Mouse (Mus musculus): ENCODE measurements around the gene Tubgcp3. TPM values are rescaled to one million over a fixed set of nuclear protein-coding genes. Genes with fewer than 3 reads are reported as not detected.
"Not testable (repeated sequence)": the region's sequence is repeated elsewhere in the genome, so short reads cannot be mapped to it uniquely, and the experiment has no call there.

Gene Tubgcp3
- polyA plus RNA-seq, 1 experiment from 2014 or later = 52.7 TPM

DNA sequence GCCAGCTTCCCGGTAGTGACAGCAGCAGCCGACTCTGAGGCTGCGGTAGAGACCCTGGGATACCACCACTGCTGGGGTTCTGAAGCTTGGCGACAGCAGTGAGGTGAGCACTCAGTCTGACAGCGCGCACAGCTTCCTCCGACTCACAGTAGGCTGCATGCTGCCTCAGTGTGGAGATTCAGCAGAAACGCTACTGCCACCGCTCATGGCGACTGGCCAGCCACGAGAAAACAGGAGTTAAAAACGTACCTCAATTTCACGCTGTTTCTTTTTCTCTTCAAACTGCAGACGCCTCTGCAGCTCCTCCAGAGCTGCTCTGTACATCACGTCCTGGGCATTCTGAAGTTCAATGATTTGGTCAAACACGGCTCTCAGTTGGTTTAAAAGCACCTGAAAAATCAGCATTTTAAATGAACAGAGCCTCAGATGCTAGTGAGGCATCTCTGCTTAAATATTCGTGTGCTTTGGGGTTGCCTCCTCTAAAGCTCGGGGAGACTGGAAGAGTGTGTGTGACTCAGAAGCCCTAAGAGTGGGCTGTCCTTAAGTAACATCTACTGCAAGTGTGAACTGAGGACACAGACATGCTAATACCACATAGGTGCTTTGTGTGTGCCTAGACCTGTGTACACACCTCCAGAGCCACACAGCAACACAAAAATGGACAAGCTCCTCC, 50.4 kb downstream of the Tubgcp3 start:
- no peaks in the 10 kb centered on the region for H3K27me3 ChIP-seq (ENCODE audit: control insufficient read depth, insufficient read depth, low read length)
- H3K4me2 ChIP-seq (replicated peaks; ENCODE audit: low read depth, low read length) = no peak overlapping the region
- no peak for ATAC-seq (ENCODE audit: low FRiP score, low TSS enrichment)
- H3K9ac ChIP-seq (ENCODE audit: low read depth, low read length) = no peak overlapping the region
- H3K4me1 ChIP-seq (ENCODE audit: control insufficient read depth, insufficient read depth, low read length) = no peaks in the 10 kb centered on the region
- no peak overlapping the region for H3K27ac ChIP-seq (ENCODE audit: low read depth, low read length)
- WGBS = 95% methylated on average over 18 of the region's 18 CpGs
- H3K9me3 ChIP-seq (ENCODE audit: control insufficient read depth, low read length) = no peaks in the 10 kb centered on the region
- H3K4me3 ChIP-seq (ENCODE audit: low read length) = no peak overlapping the region
- peaks cover 59% of the 10 kb centered on the region for H3K36me3 ChIP-seq (ENCODE audit: control insufficient read depth, insufficient read depth, low read length)

DNA sequence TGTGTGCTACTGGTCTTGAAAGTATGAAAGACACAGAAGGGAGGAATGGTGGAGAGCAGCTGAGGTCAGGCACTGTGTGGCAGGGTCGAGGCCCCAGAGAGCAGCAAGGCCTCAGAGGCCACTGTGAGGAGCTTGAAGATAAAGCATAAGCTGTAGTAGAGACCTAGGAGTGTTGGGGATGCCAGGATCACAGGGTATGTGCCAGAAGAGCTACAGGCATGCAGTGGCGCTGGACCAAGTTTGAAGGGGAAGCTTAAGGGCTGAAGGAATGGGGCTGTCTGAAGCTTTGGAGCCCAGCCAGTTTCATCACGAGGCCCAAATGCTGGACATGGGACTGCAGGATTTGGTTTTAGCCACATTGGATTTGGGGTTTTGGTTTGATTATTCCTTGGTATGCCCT, 54.7 kb downstream of the Tubgcp3 start:
- ATAC-seq (ENCODE audit: low FRiP score, low TSS enrichment); H3K9me3 ChIP-seq (ENCODE audit: control insufficient read depth, low read length); H3K4me3 ChIP-seq (ENCODE audit: low read length); H3K27me3 ChIP-seq (ENCODE audit: control insufficient read depth, insufficient read depth, low read length); H3K27ac ChIP-seq (ENCODE audit: low read depth, low read length); H3K4me2 ChIP-seq (replicated peaks; ENCODE audit: low read depth, low read length); H3K4me1 ChIP-seq (ENCODE audit: control insufficient read depth, insufficient read depth, low read length); H3K9ac ChIP-seq (ENCODE audit: low read depth, low read length): not testable (repeated sequence)
- 95% methylated on average over 3 of the region's 3 CpGs for WGBS
- peaks cover 43% of the 10 kb centered on the region for H3K36me3 ChIP-seq (ENCODE audit: control insufficient read depth, insufficient read depth, low read length)

DNA sequence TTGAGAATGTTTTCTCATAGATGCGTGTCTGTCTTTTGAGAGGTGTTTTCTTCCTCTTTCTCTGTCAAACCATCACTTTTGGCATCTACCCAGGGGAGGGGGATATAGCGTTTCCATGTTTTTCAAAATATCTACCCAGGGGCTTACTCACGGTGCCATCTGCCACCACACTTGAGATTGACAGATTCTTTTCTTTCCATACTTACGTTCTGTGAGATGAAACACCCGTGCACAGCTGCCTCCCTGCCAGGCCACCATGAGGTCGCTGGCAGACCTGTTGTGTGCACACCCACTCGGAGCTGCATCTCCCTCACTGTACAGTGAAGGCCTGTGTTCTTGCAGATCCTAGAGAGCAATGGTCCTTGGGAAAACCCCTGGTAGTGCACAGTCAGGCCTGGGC, 58.8 kb downstream of the Tubgcp3 start:
- no peak for ATAC-seq (ENCODE audit: low FRiP score, low TSS enrichment)
- Histone ChIP-seq H3K9ac (ENCODE audit: low read depth, low read length) (no peak overlapping the region), H3K4me2 (replicated peaks; ENCODE audit: low read depth, low read length) (no peak overlapping the region), H3K4me3 (ENCODE audit: low read length) (no peak overlapping the region), H3K9me3 (ENCODE audit: control insufficient read depth, low read length) (no peaks in the 10 kb centered on the region), H3K27ac (ENCODE audit: low read depth, low read length) (no peak overlapping the region), H3K27me3 (ENCODE audit: control insufficient read depth, insufficient read depth, low read length) (no peaks in the 10 kb centered on the region), H3K4me1 (ENCODE audit: control insufficient read depth, insufficient read depth, low read length) (no peaks in the 10 kb centered on the region), H3K36me3 (ENCODE audit: control insufficient read depth, insufficient read depth, low read length) (peaks cover 17% of the 10 kb centered on the region; the same call in 1 of the 2 replicates)
- 90% methylated on average over 7 of the region's 7 CpGs for WGBS

DNA sequence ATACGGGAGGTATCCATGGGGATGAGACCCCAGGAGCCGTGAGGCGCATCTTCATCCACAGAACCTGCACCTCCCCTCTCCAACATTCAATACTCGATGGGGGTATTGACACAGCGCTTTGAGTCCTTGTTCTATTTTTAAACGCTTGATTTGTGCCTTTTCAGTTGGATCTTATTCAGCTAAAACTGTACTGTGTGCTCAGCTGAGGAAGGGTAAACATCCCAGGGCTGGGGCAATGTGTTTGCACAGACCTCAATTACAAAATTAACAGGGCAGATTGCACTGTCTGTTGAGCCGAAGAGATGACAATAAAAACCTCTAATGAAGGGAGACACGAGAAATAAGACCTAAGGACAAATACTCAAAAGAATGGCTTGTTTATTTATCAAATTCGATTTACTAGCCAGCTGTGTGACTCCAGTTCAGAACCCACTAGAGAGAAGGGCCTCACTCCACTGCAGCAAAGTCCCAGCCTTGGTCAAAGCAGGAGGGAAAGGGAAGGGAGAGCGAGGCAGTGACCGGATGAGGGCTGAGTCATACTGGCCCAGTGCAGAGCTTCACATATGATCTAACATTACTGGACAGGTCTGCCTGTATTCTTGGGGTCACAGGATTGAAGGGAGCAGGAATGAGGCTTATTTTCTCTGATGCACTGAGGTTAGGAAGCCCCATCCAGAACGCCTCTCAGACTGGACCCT, 62.1 kb downstream of the Tubgcp3 start:
- Histone ChIP-seq H3K27me3 (ENCODE audit: control insufficient read depth, insufficient read depth, low read length) (no peaks in the 10 kb centered on the region), H3K27ac (ENCODE audit: low read depth, low read length) (no peak overlapping the region), H3K9me3 (ENCODE audit: control insufficient read depth, low read length) (no peaks in the 10 kb centered on the region), H3K4me3 (ENCODE audit: low read length) (no peak overlapping the region), H3K4me1 (ENCODE audit: control insufficient read depth, insufficient read depth, low read length) (no peaks in the 10 kb centered on the region), H3K36me3 (ENCODE audit: control insufficient read depth, insufficient read depth, low read length) (peaks cover 7% of the 10 kb centered on the region; the same call in 1 of the 2 replicates), H3K9ac (ENCODE audit: low read depth, low read length) (no peak overlapping the region), H3K4me2 (replicated peaks; ENCODE audit: low read depth, low read length) (no peak overlapping the region)
- ATAC-seq (ENCODE audit: low FRiP score, low TSS enrichment) = no peak
- 73% methylated on average over 12 of the region's 12 CpGs for WGBS

DNA sequence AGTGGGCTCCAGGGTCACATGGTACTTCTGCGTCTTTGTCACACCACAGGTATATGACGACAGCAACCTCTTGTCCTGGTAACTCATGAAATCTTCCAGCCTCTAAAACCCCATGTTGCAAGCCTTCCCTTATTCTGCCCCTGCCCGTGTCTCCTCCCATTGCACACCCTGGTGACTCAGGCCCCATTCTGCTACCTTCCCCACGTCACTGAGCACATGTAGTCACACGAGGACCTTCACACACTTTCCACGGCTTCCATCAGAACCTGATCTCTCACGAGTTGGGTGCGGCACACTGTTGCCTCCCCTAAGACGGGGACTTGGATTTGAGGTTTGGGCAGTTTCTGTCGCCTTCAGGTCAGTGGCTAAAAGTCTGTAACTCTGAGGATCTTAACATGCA, 63.2 kb downstream of the Tubgcp3 start:
- 76% methylated on average over 10 of the region's 10 CpGs for WGBS
- Histone ChIP-seq H3K27me3 (ENCODE audit: control insufficient read depth, insufficient read depth, low read length) (no peaks in the 10 kb centered on the region; the same call in 1 of the 2 replicates), H3K4me3 (ENCODE audit: low read length) (no peak overlapping the region), H3K9ac (ENCODE audit: low read depth, low read length) (no peak overlapping the region), H3K4me1 (ENCODE audit: control insufficient read depth, insufficient read depth, low read length) (no peaks in the 10 kb centered on the region), H3K9me3 (ENCODE audit: control insufficient read depth, low read length) (no peaks in the 10 kb centered on the region), H3K36me3 (ENCODE audit: control insufficient read depth, insufficient read depth, low read length) (no peaks in the 10 kb centered on the region), H3K27ac (ENCODE audit: low read depth, low read length) (no peak overlapping the region), H3K4me2 (replicated peaks; ENCODE audit: low read depth, low read length) (no peak overlapping the region)
- no peak for ATAC-seq (ENCODE audit: low FRiP score, low TSS enrichment)

DNA sequence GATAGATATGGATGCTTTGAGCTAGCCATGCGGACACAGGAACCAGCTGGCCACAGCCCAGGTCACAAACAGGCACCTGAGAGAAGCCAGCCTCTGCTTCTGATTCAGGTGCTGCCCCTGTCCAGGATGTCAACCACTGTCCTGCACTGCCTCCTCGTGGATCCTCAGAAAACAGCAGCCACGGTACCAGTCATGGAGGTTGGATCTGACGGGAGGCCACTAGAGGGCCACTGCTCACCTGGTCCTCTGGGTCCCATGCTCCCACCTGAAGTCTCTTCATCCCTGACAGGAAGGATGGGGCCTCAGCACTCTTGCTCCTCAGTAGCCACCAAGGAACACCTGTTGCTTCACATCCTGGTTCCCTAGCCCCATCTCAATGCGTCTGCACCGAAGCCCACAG, 64.8 kb downstream of the Tubgcp3 start:
- Histone ChIP-seq H3K27ac (ENCODE audit: low read depth, low read length) (no peak overlapping the region), H3K9me3 (ENCODE audit: control insufficient read depth, low read length) (no peaks in the 10 kb centered on the region), H3K9ac (ENCODE audit: low read depth, low read length) (no peak overlapping the region), H3K4me2 (replicated peaks; ENCODE audit: low read depth, low read length) (no peak overlapping the region), H3K27me3 (ENCODE audit: control insufficient read depth, insufficient read depth, low read length) (no peaks in the 10 kb centered on the region; the same call in 1 of the 2 replicates), H3K4me3 (ENCODE audit: low read length) (no peak overlapping the region), H3K36me3 (ENCODE audit: control insufficient read depth, insufficient read depth, low read length) (no peaks in the 10 kb centered on the region), H3K4me1 (ENCODE audit: control insufficient read depth, insufficient read depth, low read length) (no peaks in the 10 kb centered on the region)
- WGBS = 19% methylated on average over 6 of the region's 6 CpGs
- ATAC-seq (ENCODE audit: low FRiP score, low TSS enrichment) = peak; percentile 61; the same call in 1 of the 2 replicates

DNA sequence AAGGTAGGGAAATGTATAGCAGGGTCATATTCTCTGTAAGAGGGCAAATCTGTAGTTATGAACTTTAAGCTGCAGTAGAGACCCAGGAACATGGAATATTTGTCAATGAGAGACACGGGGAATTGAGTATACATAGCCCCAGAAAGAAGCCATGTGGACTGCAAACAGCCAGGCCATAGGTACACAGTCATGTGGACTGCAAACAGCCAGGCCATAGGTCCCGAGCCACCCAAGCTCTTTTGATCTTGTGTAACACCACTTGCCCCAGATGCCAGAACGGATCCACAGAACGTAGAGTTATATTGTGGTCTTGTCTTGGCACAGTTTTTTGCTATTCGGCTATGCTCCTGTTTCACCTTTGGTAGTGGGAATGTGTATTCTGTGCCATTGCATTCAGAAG, 88.3 kb downstream of the Tubgcp3 start:
- no peak for ATAC-seq (ENCODE audit: low FRiP score, low TSS enrichment)
- Histone ChIP-seq H3K9me3 (ENCODE audit: control insufficient read depth, low read length) (no peaks in the 10 kb centered on the region), H3K4me3 (ENCODE audit: low read length) (no peak overlapping the region), H3K9ac (ENCODE audit: low read depth, low read length) (no peak overlapping the region), H3K4me1 (ENCODE audit: control insufficient read depth, insufficient read depth, low read length) (no peaks in the 10 kb centered on the region), H3K27me3 (ENCODE audit: control insufficient read depth, insufficient read depth, low read length) (no peaks in the 10 kb centered on the region), H3K36me3 (ENCODE audit: control insufficient read depth, insufficient read depth, low read length) (no peaks in the 10 kb centered on the region), H3K4me2 (replicated peaks; ENCODE audit: low read depth, low read length) (no peak overlapping the region), H3K27ac (ENCODE audit: low read depth, low read length) (no peak overlapping the region)
- WGBS = 86% methylated on average over 5 of the region's 5 CpGs

DNA sequence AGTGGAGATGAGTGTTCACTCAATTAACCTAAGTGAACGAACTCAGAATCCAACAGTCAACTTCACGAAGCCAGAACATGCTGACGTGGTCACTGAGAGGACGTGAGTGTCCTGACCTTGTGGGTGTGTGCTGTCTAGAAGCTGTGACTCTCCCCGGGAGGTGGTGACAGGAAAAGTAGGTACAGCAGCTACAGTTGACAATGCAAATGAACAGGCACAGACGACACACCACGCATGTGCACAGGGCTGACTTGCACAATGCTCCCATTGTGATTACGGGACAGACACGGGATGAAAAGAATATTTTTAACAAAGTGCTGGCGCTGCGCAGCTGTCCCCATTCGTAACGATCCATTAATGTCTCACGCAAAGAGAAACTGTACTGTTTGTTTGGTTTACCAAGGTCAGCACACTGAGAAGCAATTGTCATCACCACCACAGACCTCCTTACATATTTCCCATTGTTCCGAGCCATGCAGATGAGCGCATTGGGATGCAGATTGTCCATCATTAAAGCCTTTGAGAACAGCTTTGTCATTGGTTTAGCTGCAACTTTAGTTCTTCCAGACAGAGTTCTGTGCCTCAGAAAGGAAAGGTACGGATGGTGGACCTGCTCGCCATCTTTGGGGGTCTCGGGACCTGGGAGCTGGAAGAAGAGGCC, 92.6 kb downstream of the Tubgcp3 start:
- H3K9me3 ChIP-seq (ENCODE audit: control insufficient read depth, low read length); H3K36me3 ChIP-seq (ENCODE audit: control insufficient read depth, insufficient read depth, low read length); H3K4me3 ChIP-seq (ENCODE audit: low read length); H3K9ac ChIP-seq (ENCODE audit: low read depth, low read length); H3K4me1 ChIP-seq (ENCODE audit: control insufficient read depth, insufficient read depth, low read length); ATAC-seq (ENCODE audit: low FRiP score, low TSS enrichment); H3K27ac ChIP-seq (ENCODE audit: low read depth, low read length); H3K4me2 ChIP-seq (replicated peaks; ENCODE audit: low read depth, low read length); H3K27me3 ChIP-seq (ENCODE audit: control insufficient read depth, insufficient read depth, low read length): not testable (repeated sequence)
- 88% methylated on average over 19 of the region's 19 CpGs for WGBS

DNA sequence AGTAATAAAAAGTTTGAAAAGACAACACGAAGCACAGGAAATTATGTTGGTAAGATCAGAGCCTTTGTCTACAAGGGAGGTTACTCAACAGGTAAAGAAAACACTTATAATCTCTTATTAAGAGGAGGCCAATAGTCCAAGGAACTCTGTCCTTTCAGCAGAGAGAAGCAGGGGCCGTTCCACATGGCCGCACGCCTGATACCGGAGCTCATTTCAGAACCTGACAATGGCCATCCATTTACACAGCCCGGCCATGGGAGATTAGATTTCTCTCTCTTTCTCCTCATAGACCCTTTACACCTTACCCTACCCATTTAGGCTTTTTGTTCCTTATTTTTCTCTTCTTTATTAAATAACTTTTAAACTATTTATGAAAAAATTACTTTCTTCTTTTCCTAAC, 95.3 kb downstream of the Tubgcp3 start:
- Histone ChIP-seq H3K36me3 (ENCODE audit: control insufficient read depth, insufficient read depth, low read length) (no peaks in the 10 kb centered on the region), H3K4me3 (ENCODE audit: low read length) (no peak overlapping the region), H3K9me3 (ENCODE audit: control insufficient read depth, low read length) (no peaks in the 10 kb centered on the region), H3K27ac (ENCODE audit: low read depth, low read length) (no peak overlapping the region), H3K4me1 (ENCODE audit: control insufficient read depth, insufficient read depth, low read length) (no peaks in the 10 kb centered on the region), H3K9ac (ENCODE audit: low read depth, low read length) (no peak overlapping the region), H3K4me2 (replicated peaks; ENCODE audit: low read depth, low read length) (no peak overlapping the region), H3K27me3 (ENCODE audit: control insufficient read depth, insufficient read depth, low read length) (no peaks in the 10 kb centered on the region)
- ATAC-seq (ENCODE audit: low FRiP score, low TSS enrichment) = no peak
- 33% methylated on average over 6 of the region's 6 CpGs for WGBS

All from kidney, embryonic 14.5 days (tissue).